Mouse (Mus musculus): ENCODE measurements at regions not wholly inside any gene's neighbourhood (a gene's known extent, or its start where the extent isn't known, plus 50 kb on each side); places are given as distances from the start of the nearest gene placed in this dataset.

DNA sequence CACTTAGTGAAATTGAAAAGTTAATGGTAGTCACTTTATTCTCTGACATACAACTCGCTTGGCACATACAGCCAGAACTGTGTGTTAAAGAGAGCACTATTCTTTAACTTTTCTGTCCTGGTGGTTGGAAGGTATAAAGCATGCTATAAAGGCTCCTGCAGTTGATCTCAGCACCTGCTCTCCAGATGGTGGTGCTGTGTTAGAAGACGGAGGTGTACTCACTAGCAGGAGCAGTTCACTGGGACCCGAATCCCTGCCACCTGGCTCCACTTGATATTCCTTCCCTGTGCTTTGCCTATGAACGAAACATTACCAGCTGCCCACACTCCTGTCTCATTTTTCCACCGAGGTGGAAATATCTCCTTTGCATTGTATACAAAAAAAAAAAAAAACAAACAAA is 373.2 kb upstream of the Adamts16 start:
- Histone ChIP-seq H3K4me1 (ENCODE audit: control insufficient read depth, low read depth, low read length) (no peaks in the 10 kb centered on the region), H3K27me3 (ENCODE audit: control insufficient read depth, insufficient read depth, low read depth, low read length) (no peaks in the 10 kb centered on the region), H3K4me3 (ENCODE audit: low read depth, low read length) (no peak overlapping the region), H3K4me2 (ENCODE audit: low read depth, low read length) (no peak overlapping the region), H3K36me3 (ENCODE audit: control insufficient read depth, insufficient read depth) (no peaks in the 10 kb centered on the region), H3K27ac (ENCODE audit: low read length) (no peak overlapping the region), H3K9ac (ENCODE audit: low read depth, low read length) (no peak overlapping the region), H3K9me3 (replicated peaks; ENCODE audit: control insufficient read depth, low read length) (no peaks in the 10 kb centered on the region)
- 52% methylated on average over 5 of the region's 5 CpGs for WGBS (ENCODE audit: insufficient replicate concordance)
- no peak for ATAC-seq (ENCODE audit: low read depth)

DNA sequence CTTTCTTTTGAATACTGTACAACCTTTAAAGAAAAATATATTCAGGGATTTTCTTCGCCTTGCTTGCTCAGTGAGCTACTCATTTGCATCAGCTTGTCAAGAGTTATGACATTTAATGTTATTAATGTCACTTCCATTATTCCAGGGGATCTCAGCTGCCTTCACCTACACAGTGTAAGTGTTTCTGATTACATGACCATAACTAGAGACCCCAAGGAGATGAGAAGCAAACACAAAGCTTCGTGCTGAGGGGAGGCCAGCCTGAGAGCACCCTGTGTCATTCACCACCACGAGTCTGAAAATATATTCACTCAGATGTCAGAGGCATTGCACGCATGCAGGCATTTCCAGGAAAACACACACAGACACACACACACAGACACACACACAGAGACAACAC is 369.8 kb upstream of the Adamts16 start:
- Histone ChIP-seq H3K9ac (ENCODE audit: low read depth, low read length) (no peak overlapping the region), H3K27me3 (ENCODE audit: control insufficient read depth, insufficient read depth, low read depth, low read length) (no peaks in the 10 kb centered on the region), H3K4me3 (ENCODE audit: low read depth, low read length) (no peak overlapping the region), H3K4me2 (ENCODE audit: low read depth, low read length) (no peak overlapping the region), H3K9me3 (replicated peaks; ENCODE audit: control insufficient read depth, low read length) (no peaks in the 10 kb centered on the region), H3K36me3 (ENCODE audit: control insufficient read depth, insufficient read depth) (no peaks in the 10 kb centered on the region), H3K27ac (ENCODE audit: low read length) (no peak overlapping the region), H3K4me1 (ENCODE audit: control insufficient read depth, low read depth, low read length) (no peaks in the 10 kb centered on the region)
- ATAC-seq (ENCODE audit: low read depth): no peak
- 50% methylated on average over 4 of the region's 4 CpGs for WGBS (ENCODE audit: insufficient replicate concordance)

DNA sequence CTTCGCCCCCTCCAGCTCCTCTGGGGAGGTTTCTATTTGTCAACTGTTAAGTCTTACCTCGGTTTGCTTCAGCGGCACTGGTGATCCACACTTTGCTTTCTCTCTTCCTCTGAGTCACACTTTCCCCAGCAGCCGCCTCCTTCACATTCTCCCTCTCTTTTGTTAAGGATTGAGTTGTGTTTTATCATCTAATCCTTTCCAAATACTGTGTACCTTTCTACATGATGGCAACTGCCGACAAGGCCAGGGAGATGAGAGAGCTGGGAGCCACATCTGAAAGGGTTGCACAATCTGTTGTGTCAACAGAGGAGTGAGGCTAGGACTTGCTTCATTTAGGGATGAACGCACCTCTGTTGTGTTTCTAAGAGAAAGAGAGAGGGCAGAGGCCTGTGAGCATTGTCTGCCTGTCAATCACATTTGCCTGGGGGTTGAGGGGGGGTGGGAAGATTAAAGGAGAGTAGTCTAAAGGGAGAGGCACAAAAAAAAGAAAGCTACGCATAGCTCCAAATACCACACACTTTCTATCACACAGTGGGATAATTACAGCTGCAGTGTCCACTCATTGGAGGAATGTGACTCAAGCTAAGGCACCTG is 369.1 kb upstream of the Adamts16 start:
- H3K9ac ChIP-seq (ENCODE audit: low read depth, low read length): no peak overlapping the region
- H3K27me3 ChIP-seq (ENCODE audit: control insufficient read depth, insufficient read depth, low read depth, low read length): no peaks in the 10 kb centered on the region
- H3K4me3 ChIP-seq (ENCODE audit: low read depth, low read length): no peak overlapping the region
- no peak overlapping the region for H3K4me2 ChIP-seq (ENCODE audit: low read depth, low read length)
- peak; percentile 30; the same call in 1 of the 2 replicates for ATAC-seq (ENCODE audit: low read depth)
- H3K9me3 ChIP-seq (replicated peaks; ENCODE audit: control insufficient read depth, low read length): no peaks in the 10 kb centered on the region
- no peaks in the 10 kb centered on the region for H3K36me3 ChIP-seq (ENCODE audit: control insufficient read depth, insufficient read depth)
- no peak overlapping the region for H3K27ac ChIP-seq (ENCODE audit: low read length)
- no peaks in the 10 kb centered on the region for H3K4me1 ChIP-seq (ENCODE audit: control insufficient read depth, low read depth, low read length)
- 43% methylated on average over 7 of the region's 7 CpGs for WGBS (ENCODE audit: insufficient replicate concordance)

DNA sequence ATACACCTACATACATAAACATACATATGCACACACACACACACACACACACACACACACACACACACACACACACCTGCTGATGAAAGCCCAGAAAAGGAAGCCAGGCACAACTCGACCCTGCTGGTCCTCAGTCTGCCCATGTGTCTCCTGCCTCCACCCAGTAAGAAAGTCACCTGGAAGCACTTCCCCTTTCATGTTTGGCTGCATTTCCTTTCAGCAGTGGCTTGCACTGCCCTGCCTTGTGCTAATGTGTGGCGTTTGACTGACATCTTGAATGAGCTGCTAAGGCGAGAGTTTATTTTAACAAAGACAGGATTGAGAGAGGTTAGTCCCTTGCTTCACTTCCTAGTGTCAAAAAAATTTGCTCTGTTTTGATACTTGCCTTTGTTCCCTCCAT is 364.1 kb upstream of the Adamts16 start:
- Histone ChIP-seq H3K27ac (ENCODE audit: low read length) (no peak overlapping the region), H3K27me3 (ENCODE audit: control insufficient read depth, insufficient read depth, low read depth, low read length) (no peaks in the 10 kb centered on the region), H3K9ac (ENCODE audit: low read depth, low read length) (no peak overlapping the region), H3K36me3 (ENCODE audit: control insufficient read depth, insufficient read depth) (no peaks in the 10 kb centered on the region), H3K4me2 (ENCODE audit: low read depth, low read length) (no peak overlapping the region), H3K4me3 (ENCODE audit: low read depth, low read length) (no peak overlapping the region), H3K9me3 (replicated peaks; ENCODE audit: control insufficient read depth, low read length) (no peaks in the 10 kb centered on the region), H3K4me1 (ENCODE audit: control insufficient read depth, low read depth, low read length) (no peaks in the 10 kb centered on the region)
- ATAC-seq (ENCODE audit: low read depth): no peak
- WGBS (ENCODE audit: insufficient replicate concordance): 21% methylated on average over 3 of the region's 3 CpGs

DNA sequence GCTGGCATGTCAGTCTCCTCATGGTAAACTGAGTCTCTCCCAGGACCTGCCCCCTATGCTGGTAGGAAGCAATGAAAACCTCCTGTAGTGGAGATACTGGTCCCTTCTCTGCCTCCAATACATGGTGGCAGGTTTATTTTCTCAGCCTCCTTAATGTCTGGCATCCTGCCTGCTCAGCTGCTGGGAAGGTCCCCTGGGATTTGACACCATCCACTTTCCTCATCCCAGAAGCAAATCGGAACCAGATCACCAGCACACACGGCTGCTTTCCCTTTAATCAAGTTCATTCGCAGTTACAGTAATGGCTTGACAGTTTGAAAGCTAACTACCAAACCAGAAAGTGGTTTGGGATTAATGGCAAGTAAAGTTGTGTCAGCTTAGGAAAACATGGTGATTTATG is 359.0 kb upstream of the Adamts16 start:
- Histone ChIP-seq H3K9me3 (replicated peaks; ENCODE audit: control insufficient read depth, low read length) (no peaks in the 10 kb centered on the region), H3K27me3 (ENCODE audit: control insufficient read depth, insufficient read depth, low read depth, low read length) (no peaks in the 10 kb centered on the region), H3K4me2 (ENCODE audit: low read depth, low read length) (no peak overlapping the region), H3K4me3 (ENCODE audit: low read depth, low read length) (no peak overlapping the region), H3K36me3 (ENCODE audit: control insufficient read depth, insufficient read depth) (no peaks in the 10 kb centered on the region), H3K27ac (ENCODE audit: low read length) (no peak overlapping the region), H3K9ac (ENCODE audit: low read depth, low read length) (no peak overlapping the region), H3K4me1 (ENCODE audit: control insufficient read depth, low read depth, low read length) (no peaks in the 10 kb centered on the region)
- no peak for ATAC-seq (ENCODE audit: low read depth)
- WGBS (ENCODE audit: insufficient replicate concordance): 46% methylated on average over 3 of the region's 3 CpGs

DNA sequence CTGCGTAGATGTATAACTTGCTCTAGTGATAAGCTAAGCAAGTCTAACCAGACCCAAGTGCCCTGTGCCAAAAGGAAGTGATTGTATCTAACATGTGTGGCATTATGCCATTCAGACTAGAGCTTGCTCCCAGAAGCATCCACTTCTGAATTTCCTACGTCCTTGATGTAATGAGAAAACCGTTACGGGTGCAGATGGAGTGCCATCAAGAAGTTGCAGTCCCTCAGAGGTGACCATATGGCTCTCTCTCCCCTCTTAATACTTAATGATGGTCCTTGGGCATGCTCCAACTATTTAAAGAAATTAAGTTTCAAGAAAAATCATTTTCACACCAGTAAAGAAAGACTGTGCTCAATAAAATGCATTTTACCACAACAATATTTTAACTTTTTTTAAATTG is 354.1 kb upstream of the Adamts16 start:
- no peak for ATAC-seq (ENCODE audit: low read depth)
- no peak overlapping the region for H3K27ac ChIP-seq (ENCODE audit: low read length)
- WGBS (ENCODE audit: insufficient replicate concordance): 73% methylated on average over 4 of the region's 4 CpGs
- no peaks in the 10 kb centered on the region for H3K9me3 ChIP-seq (replicated peaks; ENCODE audit: control insufficient read depth, low read length)
- H3K4me2 ChIP-seq (ENCODE audit: low read depth, low read length): no peak overlapping the region
- H3K4me3 ChIP-seq (ENCODE audit: low read depth, low read length): no peak overlapping the region
- H3K4me1 ChIP-seq (ENCODE audit: control insufficient read depth, low read depth, low read length): no peaks in the 10 kb centered on the region
- no peak overlapping the region for H3K9ac ChIP-seq (ENCODE audit: low read depth, low read length)
- no peaks in the 10 kb centered on the region for H3K27me3 ChIP-seq (ENCODE audit: control insufficient read depth, insufficient read depth, low read depth, low read length)
- H3K36me3 ChIP-seq (ENCODE audit: control insufficient read depth, insufficient read depth): no peaks in the 10 kb centered on the region

DNA sequence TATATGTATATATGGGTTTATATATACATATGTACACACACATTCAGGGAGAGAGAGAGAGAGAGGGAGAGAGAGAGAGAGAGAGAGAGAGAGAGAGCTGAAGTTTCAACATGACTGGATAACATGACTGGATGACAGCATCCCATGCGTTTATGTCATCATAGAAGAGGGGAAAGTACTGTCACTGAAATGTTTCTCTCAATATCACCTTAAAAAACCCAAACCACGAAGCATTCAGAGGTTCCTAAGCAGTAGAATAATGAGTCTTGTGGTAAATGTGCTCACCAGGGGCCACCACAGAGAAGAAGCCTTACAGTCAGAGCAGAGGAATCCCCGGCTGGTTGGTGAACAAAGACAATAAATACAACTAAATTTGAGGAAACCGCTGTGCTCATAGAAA is 342.9 kb upstream of the Adamts16 start:
- Histone ChIP-seq H3K9ac (ENCODE audit: low read depth, low read length) (no peak overlapping the region), H3K36me3 (ENCODE audit: control insufficient read depth, insufficient read depth) (no peaks in the 10 kb centered on the region), H3K4me2 (ENCODE audit: low read depth, low read length) (no peak overlapping the region), H3K4me1 (ENCODE audit: control insufficient read depth, low read depth, low read length) (no peaks in the 10 kb centered on the region), H3K27ac (ENCODE audit: low read length) (no peak overlapping the region), H3K4me3 (ENCODE audit: low read depth, low read length) (no peak overlapping the region), H3K9me3 (replicated peaks; ENCODE audit: control insufficient read depth, low read length) (no peaks in the 10 kb centered on the region), H3K27me3 (ENCODE audit: control insufficient read depth, insufficient read depth, low read depth, low read length) (no peaks in the 10 kb centered on the region)
- ATAC-seq (ENCODE audit: low read depth): no peak
- WGBS (ENCODE audit: insufficient replicate concordance): 46% methylated on average over 4 of the region's 4 CpGs

DNA sequence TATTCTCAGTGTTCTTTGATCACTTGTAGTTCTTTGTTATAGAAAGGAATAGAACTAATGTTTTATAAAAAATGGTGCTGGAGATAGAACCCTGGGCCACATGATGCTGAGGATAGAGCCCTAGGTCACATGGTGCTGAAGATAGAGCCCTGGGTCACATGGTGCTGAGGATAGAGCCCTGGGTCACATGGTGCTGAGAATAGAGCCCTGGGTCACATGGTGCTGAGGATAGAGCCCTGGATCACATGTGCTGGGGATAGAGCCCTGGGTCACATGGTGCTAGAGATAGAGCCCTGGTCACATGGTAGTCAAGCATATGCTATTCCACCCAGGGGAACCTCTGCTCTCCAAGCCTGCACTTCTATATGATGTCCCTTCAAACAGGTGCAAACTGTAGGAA is 337.5 kb upstream of the Adamts16 start:
- Histone ChIP-seq H3K27ac (ENCODE audit: low read length) (no peak overlapping the region), H3K9me3 (replicated peaks; ENCODE audit: control insufficient read depth, low read length) (no peaks in the 10 kb centered on the region), H3K4me2 (ENCODE audit: low read depth, low read length) (no peak overlapping the region), H3K27me3 (ENCODE audit: control insufficient read depth, insufficient read depth, low read depth, low read length) (no peaks in the 10 kb centered on the region), H3K9ac (ENCODE audit: low read depth, low read length) (no peak overlapping the region), H3K4me1 (ENCODE audit: control insufficient read depth, low read depth, low read length) (no peaks in the 10 kb centered on the region), H3K4me3 (ENCODE audit: low read depth, low read length) (no peak overlapping the region), H3K36me3 (ENCODE audit: control insufficient read depth, insufficient read depth) (no peaks in the 10 kb centered on the region)
- no peak for ATAC-seq (ENCODE audit: low read depth)

DNA sequence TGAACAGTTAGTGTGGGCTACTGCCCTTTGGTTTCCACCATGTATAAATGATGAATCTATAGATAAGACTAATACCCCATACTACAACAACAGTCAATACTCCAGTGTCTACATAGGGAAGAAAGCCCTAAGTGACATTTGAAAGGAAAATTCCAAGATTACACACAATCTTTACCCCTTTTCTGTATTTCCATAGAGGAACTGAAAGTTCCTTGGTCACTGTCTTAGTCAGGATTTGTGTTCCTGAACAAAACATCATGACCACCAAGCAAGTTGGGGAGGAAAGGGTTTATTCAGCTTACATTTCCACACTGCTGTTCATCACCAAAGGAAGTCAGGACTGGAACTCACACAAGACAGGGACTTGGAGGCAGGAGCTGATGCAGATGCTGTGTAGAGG is 332.7 kb upstream of the Adamts16 start:
- Histone ChIP-seq H3K27me3 (ENCODE audit: control insufficient read depth, insufficient read depth, low read depth, low read length) (no peaks in the 10 kb centered on the region), H3K9me3 (replicated peaks; ENCODE audit: control insufficient read depth, low read length) (no peaks in the 10 kb centered on the region), H3K4me3 (ENCODE audit: low read depth, low read length) (no peak overlapping the region), H3K27ac (ENCODE audit: low read length) (no peak overlapping the region), H3K9ac (ENCODE audit: low read depth, low read length) (no peak overlapping the region), H3K4me2 (ENCODE audit: low read depth, low read length) (no peak overlapping the region), H3K36me3 (ENCODE audit: control insufficient read depth, insufficient read depth) (no peaks in the 10 kb centered on the region), H3K4me1 (ENCODE audit: control insufficient read depth, low read depth, low read length) (no peaks in the 10 kb centered on the region)
- ATAC-seq (ENCODE audit: low read depth): no peak

DNA sequence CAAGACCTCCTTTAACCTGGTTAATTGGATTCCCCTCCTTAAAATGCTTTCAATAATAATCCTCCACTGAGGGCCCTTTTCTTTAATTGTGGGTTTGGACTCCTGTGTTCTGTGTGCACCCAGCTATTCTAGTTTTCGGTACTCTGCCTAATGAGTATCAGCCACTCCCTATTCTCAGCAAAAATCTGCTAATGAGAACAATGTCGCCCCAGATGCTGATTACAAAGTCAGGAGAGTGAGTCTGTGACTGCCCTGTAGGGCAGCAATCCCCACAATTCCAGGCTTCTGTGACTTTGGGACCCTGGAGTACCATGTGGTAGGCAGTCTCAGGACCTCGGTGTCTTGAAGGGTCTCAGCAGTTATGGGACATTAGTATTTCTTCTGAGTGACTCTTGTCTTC is 324.6 kb upstream of the Adamts16 start:
- Histone ChIP-seq H3K27ac (ENCODE audit: low read length) (no peak overlapping the region), H3K27me3 (ENCODE audit: control insufficient read depth, insufficient read depth, low read depth, low read length) (no peaks in the 10 kb centered on the region), H3K4me1 (ENCODE audit: control insufficient read depth, low read depth, low read length) (no peaks in the 10 kb centered on the region), H3K36me3 (ENCODE audit: control insufficient read depth, insufficient read depth) (no peaks in the 10 kb centered on the region), H3K4me3 (ENCODE audit: low read depth, low read length) (no peak overlapping the region), H3K9me3 (replicated peaks; ENCODE audit: control insufficient read depth, low read length) (no peaks in the 10 kb centered on the region), H3K9ac (ENCODE audit: low read depth, low read length) (no peak overlapping the region), H3K4me2 (ENCODE audit: low read depth, low read length) (no peak overlapping the region)
- no peak for ATAC-seq (ENCODE audit: low read depth)
- WGBS (ENCODE audit: insufficient replicate concordance): 54% methylated on average over 3 of the region's 3 CpGs
